Mouse (Mus musculus) intestine, embryonic 16.5 days (tissue): ENCODE measurements around the gene Gkn1. TPM values are rescaled to one million over a fixed set of nuclear protein-coding genes. Genes with fewer than 3 reads are reported as not detected.
A peak's percentile ranks its signal among the peaks of the same experiment; 100 is the strongest.

ENCODE experiments used
- ATAC-seq: fragments of 200-750 bp; cut with Nextera tagmentation; 2 replicates; pipeline ENCODE4 v1.8.0; 2017; ENCODE audit warnings: moderate TSS enrichment, moderate library complexity
- H3K27ac ChIP-seq: fragments of 300-500 bp; sonication (generic); 2 replicates; pipeline ENCODE4 v1.5.1; 2014; ENCODE audit warnings: mild to moderate bottlenecking, low read length
- H3K27me3 ChIP-seq: fragments of 300-500 bp; sonication (generic); replicated peaks from 2 replicates; pipeline ENCODE4 v1.6.1; 2014; ENCODE audit warnings: low read length, control low read depth, mixed read lengths; ENCODE audit not compliant: control insufficient read depth, insufficient read depth
- H3K36me3 ChIP-seq: fragments of 300-500 bp; sonication (generic); 2 replicates; pipeline ENCODE4 v1.6.1; 2014; ENCODE audit warnings: low read length, control low read depth; ENCODE audit not compliant: control insufficient read depth, insufficient read depth
- H3K4me1 ChIP-seq: fragments of 300-500 bp; sonication (generic); 2 replicates; pipeline ENCODE4 v1.6.1; 2014; ENCODE audit warnings: low read length, control low read depth, mixed read lengths; ENCODE audit not compliant: control insufficient read depth, insufficient read depth
- H3K4me2 ChIP-seq: fragments of 300-500 bp; sonication (generic); 2 replicates; pipeline ENCODE4 v1.6.1; 2014; ENCODE audit warnings: low read depth, low read length, control low read depth
- H3K4me3 ChIP-seq: fragments of 300-500 bp; sonication (generic); 2 replicates; pipeline ENCODE4 v1.5.1; 2014; ENCODE audit warnings: mild to moderate bottlenecking, low read length
- H3K9ac ChIP-seq: fragments of 300-500 bp; sonication (generic); 2 replicates; pipeline ENCODE4 v1.6.1; 2014; ENCODE audit warnings: low read depth, low read length
- H3K9me3 ChIP-seq: fragments of 300-500 bp; sonication (generic); 2 replicates; pipeline ENCODE4 v1.6.1; 2016; ENCODE audit warnings: low read length, control low read depth; ENCODE audit not compliant: control insufficient read depth
- WGBS: fragments of 180-500 bp; shearing (Covaris S2); extraction: QIAGEN DNeasy Blood & Tissue Kit; methylation state at CpG from one replicate; pipeline ENCODE4 v1.1.7; 2014; 5-methylcytosine and 5-hydroxymethylcytosine counted together
- polyA plus RNA-seq: library from polyadenylated mRNA; unstranded; fragments of >200 nt; fragmentation: Nextera tagmentation; extraction: Ambion mirVana; gene quantifications from 2 replicates; pipeline ENCODE4 v1.2.1, GENCODE M21; 2015

Gene Gkn1
- polyA plus RNA-seq, 1 experiment from 2014 or later = not detected

DNA sequence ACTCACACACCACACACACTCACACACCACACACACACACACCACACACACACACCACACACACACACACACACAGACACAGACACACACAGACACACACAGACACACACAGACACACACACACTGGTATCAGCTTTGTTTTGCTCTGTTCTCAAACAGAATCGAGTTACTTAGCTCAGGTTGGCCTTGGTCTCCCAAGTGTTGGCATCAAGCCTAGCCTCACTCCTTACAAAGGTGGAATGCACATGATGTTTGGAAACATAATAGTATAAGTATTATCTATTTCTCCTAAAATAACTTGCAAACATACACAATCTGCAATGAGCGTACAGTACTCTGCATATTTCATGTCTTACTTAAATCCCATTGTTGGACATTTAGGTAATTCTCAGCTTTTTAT, 18.4 kb downstream of the Gkn1 start:
- Histone ChIP-seq H3K9ac (no peak overlapping the region), H3K4me2 (peak overlapping the region; percentile 8; the same call in 1 of the 2 replicates), H3K4me1 (0 out of 2 replicates have a peak, but pooled peaks cover 2% of the 10 kb centered on the region), H3K27me3 (peaks cover 4% of the 10 kb centered on the region; the same call in 1 of the 2 replicates), H3K36me3 (no peaks in the 10 kb centered on the region), H3K27ac (no peak overlapping the region), H3K9me3 (no peaks in the 10 kb centered on the region), H3K4me3 (no peak overlapping the region)
- no peak for ATAC-seq
- 59% methylated on average over 2 of the region's 2 CpGs for WGBS

DNA sequence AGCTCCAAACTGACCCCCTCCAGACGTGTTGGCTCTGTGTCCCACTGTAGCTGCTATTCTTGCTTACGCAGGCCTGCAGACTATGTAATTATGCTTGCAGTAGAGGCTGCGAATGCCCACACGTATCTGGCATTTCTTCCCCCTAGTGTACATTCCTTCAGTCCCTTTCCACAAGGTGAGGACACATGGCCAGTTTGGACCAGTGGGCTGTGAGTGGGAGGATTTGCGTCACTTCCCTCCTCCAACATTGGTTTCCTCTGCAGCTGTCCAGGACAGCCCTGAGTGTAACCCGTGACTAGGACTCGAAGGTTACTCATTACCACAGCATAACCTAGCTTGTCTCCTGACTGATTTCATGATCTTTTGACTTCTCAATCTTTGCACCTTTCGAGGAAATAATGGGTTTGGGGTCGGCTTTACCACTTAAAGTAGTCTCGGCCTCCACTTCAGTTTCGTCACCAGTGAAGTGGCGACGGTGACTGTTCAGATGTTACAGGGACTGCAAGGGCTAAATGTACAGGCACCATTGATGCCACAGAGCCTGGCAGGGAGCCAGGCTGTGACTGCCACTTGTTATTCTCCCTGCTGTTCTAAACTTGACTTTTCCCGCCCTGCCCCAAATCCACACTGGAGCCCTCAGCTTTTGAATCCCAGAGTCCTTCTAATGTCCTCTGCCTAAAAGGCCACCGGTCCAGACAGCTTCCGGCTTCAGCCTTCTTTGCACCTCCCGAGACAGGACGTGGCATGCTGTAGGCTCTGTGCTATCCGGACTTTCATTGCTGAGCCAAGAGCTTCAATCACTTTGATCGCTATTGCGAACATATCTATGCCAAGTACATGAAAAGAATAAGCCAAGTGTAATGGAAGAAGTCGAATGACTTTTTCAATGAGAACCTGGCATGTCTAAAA, 22.2 kb downstream of the Gkn1 start:
- Histone ChIP-seq H3K4me2 (no peak overlapping the region), H3K36me3 (no peaks in the 10 kb centered on the region), H3K27ac (no peak overlapping the region), H3K9me3 (no peaks in the 10 kb centered on the region), H3K9ac (no peak overlapping the region), H3K4me3 (no peak overlapping the region), H3K4me1 (no peaks in the 10 kb centered on the region), H3K27me3 (no peaks in the 10 kb centered on the region)
- ATAC-seq = no peak
- WGBS = 78% methylated on average over 22 of the region's 22 CpGs

DNA sequence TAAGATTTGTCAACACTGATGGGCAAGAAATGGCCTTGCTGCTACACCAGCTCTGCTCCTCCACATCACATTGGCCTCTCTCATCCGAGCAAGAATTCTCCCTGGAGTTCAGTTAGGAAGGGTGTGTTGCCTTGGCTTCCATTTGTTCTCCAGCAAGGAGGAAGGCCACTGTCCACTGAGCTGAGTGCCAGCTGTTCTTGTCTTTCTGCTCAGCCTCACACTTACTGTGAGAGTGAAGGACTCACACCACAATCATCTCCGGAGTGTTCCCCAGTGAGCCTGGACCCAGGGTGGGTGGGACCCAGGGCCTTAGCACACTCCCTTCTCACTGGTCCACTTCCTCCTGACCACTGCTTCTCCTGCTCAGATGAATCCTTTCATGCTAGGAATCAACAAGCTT, 23.8 kb downstream of the Gkn1 start:
- Histone ChIP-seq H3K27me3 (no peaks in the 10 kb centered on the region), H3K4me1 (no peaks in the 10 kb centered on the region), H3K4me2 (no peak overlapping the region), H3K36me3 (no peaks in the 10 kb centered on the region), H3K9me3 (no peaks in the 10 kb centered on the region), H3K4me3 (no peak overlapping the region), H3K27ac (no peak overlapping the region), H3K9ac (no peak overlapping the region)
- 79% methylated on average over 2 of the region's 2 CpGs for WGBS
- no peak for ATAC-seq

DNA sequence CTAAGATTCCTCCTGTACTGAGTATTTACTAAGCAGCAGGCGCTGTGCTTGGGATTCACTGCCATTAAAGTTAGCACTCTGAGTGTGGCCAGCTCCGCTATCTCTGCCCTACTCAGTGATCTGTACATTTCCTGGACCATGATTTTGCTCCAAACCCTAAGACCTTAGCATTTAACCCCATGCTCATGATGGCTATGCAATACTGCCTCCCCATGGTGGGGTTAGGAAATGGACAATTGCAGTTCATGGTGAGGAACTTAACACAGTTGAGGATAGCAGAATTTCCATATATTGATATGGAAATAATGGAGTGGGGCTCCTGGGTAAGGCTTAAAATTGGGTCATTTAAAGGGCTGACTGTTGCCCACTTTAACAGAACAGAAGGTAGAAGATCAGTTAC, 27.4 kb downstream of the Gkn1 start:
- no peak overlapping the region for H3K4me2 ChIP-seq
- 88% methylated on average over 2 of the region's 2 CpGs for WGBS
- no peaks in the 10 kb centered on the region for H3K36me3 ChIP-seq

DNA sequence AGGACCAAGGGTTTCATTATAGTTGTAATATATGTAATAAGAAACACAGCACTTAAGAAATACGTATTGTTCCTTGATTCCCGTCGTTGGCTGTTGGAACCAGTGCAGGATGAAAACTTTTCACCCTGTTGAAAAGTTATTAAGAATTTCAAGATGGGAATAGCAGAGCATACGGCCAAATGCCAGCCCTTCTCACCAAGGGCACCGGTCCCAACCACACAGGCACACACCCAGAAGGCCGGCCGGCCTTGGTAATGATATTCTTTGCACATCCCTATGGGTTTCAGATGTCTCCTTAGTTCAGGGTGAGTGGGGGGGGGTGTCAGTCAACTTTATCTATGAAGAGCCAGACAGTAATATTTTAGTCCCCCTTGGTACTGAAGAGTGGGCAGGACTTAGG, 32.1 kb downstream of the Gkn1 start:
- no peaks in the 10 kb centered on the region for H3K27me3 ChIP-seq
- no peak overlapping the region for H3K9ac ChIP-seq
- H3K9me3 ChIP-seq = no peaks in the 10 kb centered on the region
- no peak for ATAC-seq
- 92% methylated on average over 7 of the region's 7 CpGs for WGBS
- no peaks in the 10 kb centered on the region for H3K4me1 ChIP-seq
- no peak overlapping the region for H3K4me2 ChIP-seq
- H3K4me3 ChIP-seq = no peak overlapping the region
- no peak overlapping the region for H3K27ac ChIP-seq
- H3K36me3 ChIP-seq = no peaks in the 10 kb centered on the region

More for the DNA sequence above, 27.4 kb downstream of the Gkn1 start:
- no peak for ATAC-seq
- Histone ChIP-seq H3K9me3 (no peaks in the 10 kb centered on the region), H3K27me3 (no peaks in the 10 kb centered on the region), H3K27ac (no peak overlapping the region), H3K9ac (no peak overlapping the region), H3K4me3 (no peak overlapping the region), H3K4me1 (no peaks in the 10 kb centered on the region)

DNA sequence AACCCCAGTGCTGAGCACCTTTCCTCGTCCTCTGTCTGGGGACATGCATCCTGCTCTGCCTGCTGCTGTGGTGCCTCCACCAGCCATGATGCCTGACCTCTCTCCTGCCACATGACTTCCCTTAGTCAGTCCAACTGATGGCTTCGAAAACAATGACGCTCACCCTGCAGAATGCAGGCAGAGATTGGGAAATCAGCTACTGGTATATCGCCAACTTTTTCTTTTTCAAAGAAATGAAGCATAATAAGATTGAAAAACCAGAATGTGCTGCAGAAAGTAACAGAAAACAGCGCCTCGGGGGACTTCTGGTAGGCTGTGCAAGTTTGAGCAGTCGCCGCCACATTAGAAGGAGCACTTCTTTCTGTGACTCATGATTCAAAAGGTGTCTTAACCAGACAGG, 33.8 kb downstream of the Gkn1 start:
- ATAC-seq = no peak
- 83% methylated on average over 8 of the region's 8 CpGs for WGBS
- H3K4me1 ChIP-seq = no peaks in the 10 kb centered on the region
- no peak overlapping the region for H3K4me2 ChIP-seq
- H3K4me3 ChIP-seq = no peak overlapping the region
- no peak overlapping the region for H3K9ac ChIP-seq
- no peaks in the 10 kb centered on the region for H3K9me3 ChIP-seq
- H3K27me3 ChIP-seq = no peaks in the 10 kb centered on the region
- H3K27ac ChIP-seq = no peak overlapping the region
- H3K36me3 ChIP-seq = no peaks in the 10 kb centered on the region

DNA sequence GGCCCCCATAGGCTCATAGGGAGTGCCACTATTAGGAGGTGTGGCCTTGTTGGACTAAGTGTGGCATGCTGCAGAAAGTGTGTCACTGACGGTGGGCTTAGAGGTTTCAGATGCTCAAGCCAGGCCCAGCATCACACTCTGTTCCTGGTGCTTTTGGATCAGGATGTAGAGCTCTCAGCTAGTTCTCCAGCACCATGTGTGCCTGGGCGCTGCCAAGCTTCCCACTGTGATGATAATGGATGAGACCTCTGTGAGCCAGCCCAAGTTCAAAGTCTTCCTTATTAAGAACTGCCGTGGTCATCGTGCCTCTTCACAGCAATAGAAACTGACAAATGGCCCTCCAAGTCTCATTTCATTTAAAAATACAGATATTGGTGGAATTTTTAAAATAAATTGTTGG, 38.0 kb downstream of the Gkn1 start:
- Histone ChIP-seq H3K4me1 (no peaks in the 10 kb centered on the region), H3K27ac (no peak overlapping the region), H3K9ac (no peak overlapping the region), H3K9me3 (no peaks in the 10 kb centered on the region), H3K4me2 (no peak overlapping the region), H3K36me3 (no peaks in the 10 kb centered on the region), H3K27me3 (no peaks in the 10 kb centered on the region), H3K4me3 (no peak overlapping the region)
- ATAC-seq = no peak
- WGBS = 70% methylated on average over 4 of the region's 4 CpGs

DNA sequence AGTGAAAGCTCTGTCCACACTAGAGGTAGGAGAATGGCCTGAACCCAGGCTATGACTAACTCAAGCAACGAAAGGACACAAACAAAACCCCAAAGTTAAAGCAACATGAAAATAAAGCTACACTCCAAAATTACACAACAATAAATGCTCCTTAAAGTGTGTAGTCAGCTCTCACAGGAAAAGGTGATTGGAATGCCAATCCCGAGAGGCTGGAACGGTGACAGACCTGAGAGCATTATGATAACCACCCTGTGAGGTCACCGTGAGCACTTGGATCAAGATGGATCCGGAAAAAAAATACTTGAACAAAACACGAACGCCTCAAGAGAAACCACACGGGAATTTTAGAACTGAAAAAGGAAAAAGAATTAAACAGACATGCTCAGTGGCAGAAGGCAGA, 46.3 kb downstream of the Gkn1 start:
- H3K4me2 ChIP-seq = no peak overlapping the region
- no peaks in the 10 kb centered on the region for H3K9me3 ChIP-seq
- no peaks in the 10 kb centered on the region for H3K4me1 ChIP-seq
- H3K36me3 ChIP-seq = no peaks in the 10 kb centered on the region
- no peak for ATAC-seq
- no peaks in the 10 kb centered on the region for H3K27me3 ChIP-seq
- H3K9ac ChIP-seq = no peak overlapping the region
- 85% methylated on average over 8 of the region's 8 CpGs for WGBS
- H3K4me3 ChIP-seq = no peak overlapping the region
- no peak overlapping the region for H3K27ac ChIP-seq

DNA sequence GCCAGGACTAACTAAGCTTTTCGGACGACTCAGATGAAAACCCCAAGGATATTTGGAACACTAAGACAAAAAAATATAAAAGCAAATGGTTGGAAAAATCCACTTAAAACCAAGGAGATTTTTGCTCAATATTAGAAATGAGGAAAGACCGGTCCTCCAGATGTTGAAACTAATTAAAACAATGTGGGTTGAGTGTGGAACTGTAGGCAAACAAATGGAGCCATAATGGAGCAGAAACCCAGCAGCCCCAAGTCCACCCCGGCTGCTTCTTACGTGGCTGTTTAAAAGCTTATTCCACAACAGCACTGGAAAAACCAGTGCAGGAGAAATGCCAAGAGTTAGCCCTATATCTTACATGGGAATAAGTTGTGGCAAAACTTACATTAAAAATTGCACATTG, 48.0 kb downstream of the Gkn1 start:
- WGBS = 76% methylated on average over 5 of the region's 5 CpGs
- Histone ChIP-seq H3K4me2 (no peak overlapping the region), H3K9ac (no peak overlapping the region), H3K27me3 (no peaks in the 10 kb centered on the region), H3K4me3 (no peak overlapping the region), H3K36me3 (no peaks in the 10 kb centered on the region), H3K27ac (no peak overlapping the region), H3K9me3 (no peaks in the 10 kb centered on the region), H3K4me1 (no peaks in the 10 kb centered on the region)
- no peak for ATAC-seq

DNA sequence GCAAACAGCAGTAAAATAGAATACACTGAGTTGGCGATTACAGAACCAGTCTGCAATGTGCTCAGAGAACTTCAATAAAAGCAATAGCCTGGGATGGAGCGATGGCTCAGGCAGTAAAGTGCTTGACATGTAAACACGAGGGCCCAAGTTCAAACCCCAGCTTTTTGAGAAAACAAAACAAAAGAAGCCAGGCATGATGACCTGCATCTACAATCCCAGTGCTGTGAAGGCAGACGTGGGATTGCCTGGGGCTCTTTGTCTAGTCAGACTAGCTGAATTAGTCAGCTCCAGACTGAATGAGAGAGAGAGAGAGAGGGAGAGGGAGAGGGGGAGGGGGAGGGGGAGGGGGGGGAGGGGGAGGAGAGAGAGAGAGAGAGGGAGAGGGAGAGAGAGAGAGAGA, 48.8 kb downstream of the Gkn1 start:
- WGBS = 47% methylated on average over 4 of the region's 4 CpGs
- Histone ChIP-seq H3K9ac (no peak overlapping the region), H3K4me2 (no peak overlapping the region), H3K36me3 (no peaks in the 10 kb centered on the region), H3K9me3 (no peaks in the 10 kb centered on the region), H3K27me3 (no peaks in the 10 kb centered on the region), H3K4me1 (no peaks in the 10 kb centered on the region), H3K4me3 (no peak overlapping the region), H3K27ac (no peak overlapping the region)
- ATAC-seq = no peak
